Mouse (Mus musculus) small intestine, adult 2 months (tissue): ENCODE measurements around the gene Btbd16.

Source experiments
- CTCF ChIP-seq: fragments of 200-500 bp; IDR thresholded peaks from 2 replicates; pipeline ENCODE4 v1.5.1; 2012; ENCODE audit warnings: low read depth, mild to moderate bottlenecking, control low read depth, inconsistent platforms, low read length, moderate library complexity, mixed read lengths; ENCODE audit not compliant: insufficient replicate concordance, insufficient read length; ENCODE audit errors: extremely low read depth
- POLR2A ChIP-seq: fragments of 200-500 bp; IDR thresholded peaks from 2 replicates; pipeline ENCODE4 v1.6.1; 2012; ENCODE audit warnings: low read depth, mild to moderate bottlenecking, control low read depth, inconsistent platforms, low read length, moderate library complexity

DNA sequence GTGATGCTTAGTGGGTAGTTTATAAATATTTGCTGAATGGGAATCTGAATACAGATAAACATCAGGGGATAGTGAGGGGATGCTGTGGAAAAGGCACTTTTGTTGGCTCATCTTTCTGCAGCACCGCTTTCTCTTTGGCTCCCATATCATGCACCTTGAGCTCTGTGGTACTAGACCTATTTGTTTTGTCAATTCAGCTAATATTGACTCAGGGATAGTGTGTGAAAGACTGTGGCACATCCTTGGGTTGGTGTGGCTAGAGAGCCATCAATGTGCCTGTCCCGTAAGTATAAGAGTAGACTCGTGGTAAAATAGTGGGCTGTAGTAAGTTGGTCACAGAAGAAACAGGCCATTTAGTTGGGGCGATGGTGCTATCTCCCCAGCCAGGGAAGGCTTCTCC is 13.7 kb downstream of the Btbd16 start:
- no peak for TF ChIP-seq CTCF
- no peak for TF ChIP-seq POLR2A
